Mouse (Mus musculus) frontal cortex, postnatal 25 days (tissue): Measurements from ENCODE around the gene Etv3.

Source experiments
- DNase-seq, 2 experiments: peaks; one replicate each; pipeline ENCODE4 v3.0.0; 2022; ENCODE audit warnings: low spot score in 2 of 2

The Etv3 gene

GRCm38 (mm10) chr3:87556109-87556531 lies 30.9 kb downstream of the Etv3 start:
- DNase-seq: no peak

GRCm38 (mm10) chr3:87556668-87557278 lies 31.6 kb downstream of the Etv3 start:
- DNase-seq: no peak

GRCm38 (mm10) chr3:87560156-87560555 lies 34.9 kb downstream of the Etv3 start:
- DNase-seq: no peak

- no peak for DNase-seq
Measured at GRCm38 (mm10) chr3:87561434-87561833, 36.2 kb downstream of the Etv3 start.

- DNase-seq: peak; percentile 92 to 98
Measured at GRCm38 (mm10) chr3:87562370-87562769, 37.2 kb downstream of the Etv3 start.

GRCm38 (mm10) chr3:87563466-87563865 lies 38.3 kb downstream of the Etv3 start:
- no peak for DNase-seq

GRCm38 (mm10) chr3:87565623-87566022 lies 40.4 kb downstream of the Etv3 start:
- DNase-seq: no peak

GRCm38 (mm10) chr3:87566066-87566465 lies 40.9 kb downstream of the Etv3 start:
- DNase-seq: peak; percentile 73 to 78

GRCm38 (mm10) chr3:87567497-87567896 lies 42.3 kb downstream of the Etv3 start:
- no peak for DNase-seq

GRCm38 (mm10) chr3:87568681-87569080 lies 43.5 kb downstream of the Etv3 start:
- no peak for DNase-seq

- no peak for DNase-seq
Measured at GRCm38 (mm10) chr3:87575766-87576165, 50.6 kb downstream of the Etv3 start.

GRCm38 (mm10) chr3:87582259-87582658 lies 57.1 kb downstream of the Etv3 start:
- DNase-seq: no peak
